Mouse (Mus musculus) liver, embryonic 16.5 days (tissue): ENCODE measurements around the gene Arhgap31. TPM values are rescaled to one million over a fixed set of nuclear protein-coding genes. Genes with fewer than 3 reads are reported as not detected.
"Not testable (repeated sequence)": the region's sequence is repeated elsewhere in the genome, so short reads cannot be mapped to it uniquely, and the experiment has no call there.

Source experiments
- ATAC-seq: fragments of 200-750 bp; cut with Nextera tagmentation; 2 replicates; pipeline ENCODE4 v1.8.0; 2017; ENCODE audit warnings: low read depth, mild to moderate bottlenecking, moderate number of reproducible peaks, moderate library complexity
- H3K27ac ChIP-seq: fragments of 300-500 bp; sonication (generic); 2 replicates; pipeline ENCODE4 v1.5.1; 2014; ENCODE audit warnings: mild to moderate bottlenecking, low read length
- H3K27me3 ChIP-seq: fragments of 300-500 bp; sonication (generic); 2 replicates; pipeline ENCODE4 v1.6.1; 2014; ENCODE audit warnings: low read depth, low read length, mixed read lengths; ENCODE audit not compliant: control insufficient read depth, insufficient read depth
- H3K36me3 ChIP-seq: fragments of 300-500 bp; sonication (generic); 2 replicates; pipeline ENCODE4 v1.6.1; 2014; ENCODE audit warnings: mild to moderate bottlenecking; ENCODE audit not compliant: control insufficient read depth, insufficient read depth
- H3K4me1 ChIP-seq: fragments of 300-500 bp; sonication (generic); 2 replicates; pipeline ENCODE4 v1.6.1; 2014; ENCODE audit warnings: low read depth, low read length, mixed read lengths; ENCODE audit not compliant: control insufficient read depth
- H3K4me2 ChIP-seq: fragments of 300-500 bp; sonication (generic); 2 replicates; pipeline ENCODE4 v1.6.1; 2014; ENCODE audit warnings: low read depth, low read length, mixed read lengths
- H3K4me3 ChIP-seq: fragments of 300-500 bp; sonication (generic); 2 replicates; pipeline ENCODE4 v1.5.1; 2014; ENCODE audit warnings: low read depth, mild to moderate bottlenecking, low read length
- H3K9ac ChIP-seq: fragments of 300-500 bp; sonication (generic); 2 replicates; pipeline ENCODE4 v1.6.1; 2014; ENCODE audit warnings: low read depth, low read length
- H3K9me3 ChIP-seq: fragments of 300-500 bp; sonication (generic); replicated peaks from 2 replicates; pipeline ENCODE4 v1.6.1; 2016; ENCODE audit warnings: low read length; ENCODE audit not compliant: control insufficient read depth
- WGBS: fragments of 180-500 bp; shearing (Covaris S2); extraction: QIAGEN DNeasy Blood & Tissue Kit; methylation state at CpG from one replicate; pipeline ENCODE4 v1.1.7; 2014; ENCODE audit not compliant: insufficient replicate concordance; 5-methylcytosine and 5-hydroxymethylcytosine counted together
- polyA plus RNA-seq: library from polyadenylated mRNA; unstranded; fragments of >200 nt; fragmentation: Nextera tagmentation; extraction: Ambion mirVana; gene quantifications from 2 replicates; pipeline ENCODE4 v1.2.1, GENCODE M21; 2015

Arhgap31 gene
- polyA plus RNA-seq, 1 experiment from 2014 or later = 1.7 TPM

GRCm38 (mm10) chr16:38730921-38731320 is 17.8 kb upstream of the Arhgap31 start:
- H3K4me1 ChIP-seq = no peaks in the 10 kb centered on the region
- ATAC-seq = 0 out of 2 replicates have a peak, but pooled peaks have one; percentile 39
- H3K4me2 ChIP-seq = no peak overlapping the region
- H3K27me3 ChIP-seq = peaks cover 12% of the 10 kb centered on the region; the same call in 1 of the 2 replicates
- H3K36me3 ChIP-seq = no peaks in the 10 kb centered on the region
- H3K9ac ChIP-seq = no peak overlapping the region
- no peak overlapping the region for H3K27ac ChIP-seq
- WGBS = 10% methylated on average over 8 of the region's 8 CpGs
- H3K9me3 ChIP-seq = no peaks in the 10 kb centered on the region
- no peak overlapping the region for H3K4me3 ChIP-seq

GRCm38 (mm10) chr16:38729610-38730288 is 16.7 kb upstream of the Arhgap31 start:
- Histone ChIP-seq H3K27me3 (peaks cover 13% of the 10 kb centered on the region; the same call in 1 of the 2 replicates), H3K4me2 (no peak overlapping the region), H3K36me3 (no peaks in the 10 kb centered on the region), H3K27ac (no peak overlapping the region), H3K9me3 (no peaks in the 10 kb centered on the region), H3K9ac (no peak overlapping the region), H3K4me3 (no peak overlapping the region), H3K4me1 (no peaks in the 10 kb centered on the region)
- 38% methylated on average over 15 of the region's 15 CpGs for WGBS
- ATAC-seq = no peak

GRCm38 (mm10) chr16:38729139-38729538 is 16.1 kb upstream of the Arhgap31 start:
- Histone ChIP-seq H3K4me3 (no peak overlapping the region), H3K9me3 (no peaks in the 10 kb centered on the region), H3K27me3 (peaks cover 13% of the 10 kb centered on the region; the same call in 1 of the 2 replicates), H3K4me2 (no peak overlapping the region), H3K36me3 (no peaks in the 10 kb centered on the region), H3K27ac (no peak overlapping the region), H3K4me1 (no peaks in the 10 kb centered on the region), H3K9ac (no peak overlapping the region)
- 52% methylated on average over 6 of the region's 6 CpGs for whole genome bisulfite sequencing
- no peak for ATAC-seq

- Histone ChIP-seq H3K4me2 (no peak overlapping the region), H3K4me3 (no peak overlapping the region), H3K27ac (no peak overlapping the region), H3K9ac (no peak overlapping the region), H3K4me1 (no peaks in the 10 kb centered on the region), H3K36me3 (no peaks in the 10 kb centered on the region), H3K27me3 (peaks cover 13% of the 10 kb centered on the region; the same call in 1 of the 2 replicates), H3K9me3 (no peaks in the 10 kb centered on the region)
- WGBS = 73% methylated on average over 15 of the region's 15 CpGs
- ATAC-seq = no peak
Observed at GRCm38 (mm10) chr16:38728576-38729132, 15.6 kb upstream of the Arhgap31 start.

GRCm38 (mm10) chr16:38724974-38725373 is 11.9 kb upstream of the Arhgap31 start:
- Histone ChIP-seq H3K27ac (no peak overlapping the region), H3K9ac (no peak overlapping the region), H3K9me3 (no peaks in the 10 kb centered on the region), H3K4me2 (no peak overlapping the region), H3K4me1 (no peaks in the 10 kb centered on the region), H3K27me3 (peaks cover 7% of the 10 kb centered on the region; the same call in 1 of the 2 replicates), H3K4me3 (no peak overlapping the region), H3K36me3 (no peaks in the 10 kb centered on the region)
- ATAC-seq = no peak
- 28% methylated on average over 13 of the region's 13 CpGs for WGBS

- ATAC-seq = no peak
- H3K9ac ChIP-seq = no peak overlapping the region
- H3K36me3 ChIP-seq = no peaks in the 10 kb centered on the region
- H3K4me1 ChIP-seq = no peaks in the 10 kb centered on the region
- 47% methylated on average over 8 of the region's 8 CpGs for WGBS
- no peak overlapping the region for H3K4me2 ChIP-seq
- H3K27ac ChIP-seq = no peak overlapping the region
- H3K4me3 ChIP-seq = no peak overlapping the region
- H3K9me3 ChIP-seq = no peaks in the 10 kb centered on the region
- peaks cover 5% of the 10 kb centered on the region; the same call in 1 of the 2 replicates for H3K27me3 ChIP-seq
Observed at GRCm38 (mm10) chr16:38724256-38724655, 11.2 kb upstream of the Arhgap31 start.

- H3K36me3 ChIP-seq = no peaks in the 10 kb centered on the region
- no peak overlapping the region for H3K4me2 ChIP-seq
- no peak overlapping the region for H3K27ac ChIP-seq
- H3K4me1 ChIP-seq = no peaks in the 10 kb centered on the region
- no peaks in the 10 kb centered on the region for H3K9me3 ChIP-seq
- no peak overlapping the region for H3K4me3 ChIP-seq
- H3K9ac ChIP-seq = no peak overlapping the region
- H3K27me3 ChIP-seq = peaks cover 2% of the 10 kb centered on the region; the same call in 1 of the 2 replicates
- no peak for ATAC-seq
- 83% methylated on average over 8 of the region's 9 CpGs for WGBS
Observed at GRCm38 (mm10) chr16:38721377-38721776, 8.3 kb upstream of the Arhgap31 start.

GRCm38 (mm10) chr16:38714259-38714526 is 1.1 kb upstream of the Arhgap31 start:
- WGBS = 40% methylated on average over 11 of the region's 12 CpGs
- H3K9me3 ChIP-seq, H3K27ac ChIP-seq, ATAC-seq, H3K9ac ChIP-seq, H3K4me1 ChIP-seq, H3K4me3 ChIP-seq, H3K36me3 ChIP-seq: not testable (repeated sequence)
- Histone ChIP-seq H3K27me3 (peaks cover 41% of the 10 kb centered on the region), H3K4me2 (peak overlapping the region; percentile 72)
